Mouse (Mus musculus): ENCODE measurements around the gene Esr1.

DNA sequence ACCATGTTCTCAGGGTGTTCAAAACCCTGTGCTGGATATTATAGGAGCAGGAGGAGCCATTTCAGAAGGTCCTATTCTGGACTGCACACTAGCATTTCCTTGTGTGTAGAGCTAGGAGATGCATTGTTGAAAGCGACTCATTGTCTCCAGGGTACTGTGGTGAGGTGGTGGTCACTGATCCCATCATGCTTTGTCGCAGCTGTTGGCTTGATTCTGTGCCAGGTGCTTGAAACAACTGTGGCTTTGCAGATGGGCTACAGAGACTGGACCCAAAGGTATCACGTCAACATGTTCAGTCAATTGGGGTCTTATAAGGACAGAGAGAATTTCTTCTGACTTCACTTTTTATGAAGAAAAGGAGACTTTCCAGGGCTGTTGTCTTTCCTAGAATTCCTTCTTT, 164.1 kb downstream of the Esr1 start:
- TF ChIP-seq CTCF (IDR thresholded peaks at IDR 0.05; ENCODE audit: insufficient read depth, low read length) = no peak
- no peak for TF ChIP-seq POLR2A (IDR thresholded peaks at IDR 0.05; ENCODE audit: borderline replicate concordance, extremely low read depth, low read depth, low read length)
